In genomic region chr5:137032033-137032421, GRCm38 (mm10) we compare ENCODE assay signal across 1 mouse cellular context.
A peak's percentile ranks its signal among the peaks of the same experiment; 100 is the strongest.
TF ChIP-seq lines count a peak whose summit lies in the region.

No protein-coding gene starts in this region.

TF ChIP-seq in MEL, 35 proteins besides CTCF, POLR2A, EP300 and RAD21:
- TF ChIP-seq BHLHE40 (IDR thresholded peaks at IDR 0.05; ENCODE audit: borderline replicate concordance, low read depth, low read length) (0 out of 2 replicates have a peak, but pooled peaks have one; percentile 16), ZNF384 (IDR thresholded peaks at IDR 0.05; ENCODE audit: low read depth, low read length) (no peak)
TF ChIP-seq in MEL: peak in this region for 1.
